Mouse (Mus musculus) left cerebral cortex, adult 2 months (tissue): ENCODE data around the gene Slc2a9. TPM values are rescaled to one million over a fixed set of nuclear protein-coding genes. Genes with fewer than 3 reads are reported as not detected.

Source experiments
- DNase-seq, 2 experiments: peaks; one replicate each; pipeline ENCODE4 v3.0.0; 2021 to 2022; ENCODE audit warnings: low spot score in 2 of 2, mixed read lengths in 1 of 2; ENCODE audit errors: extremely low spot score in 1 of 2
- H3K27ac ChIP-seq: fragments of 200-600 bp; 2 replicates; pipeline ENCODE4 v1.8.1; 2022
- H3K4me3 ChIP-seq: fragments of 200-600 bp; 2 replicates; pipeline ENCODE4 v1.8.1; 2022
- CTCF ChIP-seq: fragments of 200-600 bp; IDR thresholded peaks from 2 replicates; pipeline ENCODE4 v1.8.1; 2022; ENCODE audit warnings: antibody characterized with exemption, mild to moderate bottlenecking, moderate library complexity
- intact Hi-C: fragments of 180-260 bp; cut with DNase I; formaldehyde crosslinking; loops from one replicate; pipeline ENCODE4 v1.15.1; 2025
- total RNA-seq, 2 experiments: library from RNA; stranded (reverse); gene quantifications; 2 replicates each; pipeline ENCODE4 v1.2.3; 2021

Gene Slc2a9
- total RNA-seq, 2 experiments from 2014 or later, result 0.37 to 0.95 TPM

- Histone ChIP-seq H3K4me3 (no peak overlapping the region), H3K27ac (no peak overlapping the region)
- TF ChIP-seq CTCF, result no peak
- intact Hi-C loops, result no loop called here
- peak in 1 of 2 experiments; percentile 3 for DNase-seq
These were observed 52.0 kb downstream of the Slc2a9 start for GRCm38 (mm10) chr5:38450936-38451335.

DNA sequence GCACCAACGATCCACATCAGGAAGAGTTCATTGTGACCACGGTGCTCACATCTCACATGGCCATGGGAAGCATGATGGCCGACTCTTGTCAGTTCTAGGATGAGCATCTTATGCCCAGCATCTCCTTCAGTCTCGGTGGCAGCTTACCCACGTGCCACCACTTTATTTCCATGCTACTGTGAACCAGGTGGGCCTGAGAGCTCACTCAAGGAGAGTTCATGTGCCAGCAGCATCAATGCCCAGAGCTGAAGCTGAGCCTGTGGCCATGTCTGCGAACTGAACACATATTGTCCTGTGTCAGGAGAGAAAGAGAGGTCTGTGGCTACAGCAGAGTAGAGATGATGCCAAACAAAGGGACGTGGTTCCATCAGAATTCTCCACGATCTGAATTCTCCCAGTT lies 53.3 kb downstream of the Slc2a9 start:
- no peak for TF ChIP-seq CTCF
- Histone ChIP-seq H3K4me3 (no peak overlapping the region), H3K27ac (no peak overlapping the region)
- DNase-seq, result peak in 1 of 2 experiments; percentile 6
- intact Hi-C loops, result no loop called here

DNA sequence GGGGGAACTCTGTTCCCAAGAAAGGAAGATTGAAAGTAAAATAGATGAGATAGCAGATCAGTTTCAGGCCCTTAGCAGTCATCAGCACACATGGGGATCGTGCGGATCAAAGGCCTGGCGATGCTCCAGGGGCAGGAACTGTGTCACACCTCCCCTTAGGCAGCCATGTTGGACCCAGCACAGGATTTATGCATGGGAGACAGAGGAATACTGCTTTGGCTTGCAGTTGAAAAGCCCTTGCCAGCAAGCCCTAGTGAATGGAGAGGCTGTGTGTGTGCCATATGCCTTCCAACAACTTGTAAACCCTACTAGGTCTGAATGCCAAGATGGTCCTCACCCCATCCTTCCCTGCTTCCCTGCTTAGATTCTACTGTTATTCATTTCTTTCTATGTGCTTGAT lies 54.8 kb downstream of the Slc2a9 start:
- intact Hi-C loops, result no loop called here
- Histone ChIP-seq H3K27ac (no peak overlapping the region), H3K4me3 (no peak overlapping the region)
- TF ChIP-seq CTCF, result no peak
- DNase-seq, result no peak

- Histone ChIP-seq H3K27ac (no peak overlapping the region; the same call in 1 of the 2 replicates), H3K4me3 (no peak overlapping the region)
- intact Hi-C loops, result no loop called here
- peak; percentile 3; the same call in 1 of the 2 replicates for TF ChIP-seq CTCF
- no peak for DNase-seq
These were observed 56.5 kb downstream of the Slc2a9 start for GRCm38 (mm10) chr5:38446316-38446975.

DNA sequence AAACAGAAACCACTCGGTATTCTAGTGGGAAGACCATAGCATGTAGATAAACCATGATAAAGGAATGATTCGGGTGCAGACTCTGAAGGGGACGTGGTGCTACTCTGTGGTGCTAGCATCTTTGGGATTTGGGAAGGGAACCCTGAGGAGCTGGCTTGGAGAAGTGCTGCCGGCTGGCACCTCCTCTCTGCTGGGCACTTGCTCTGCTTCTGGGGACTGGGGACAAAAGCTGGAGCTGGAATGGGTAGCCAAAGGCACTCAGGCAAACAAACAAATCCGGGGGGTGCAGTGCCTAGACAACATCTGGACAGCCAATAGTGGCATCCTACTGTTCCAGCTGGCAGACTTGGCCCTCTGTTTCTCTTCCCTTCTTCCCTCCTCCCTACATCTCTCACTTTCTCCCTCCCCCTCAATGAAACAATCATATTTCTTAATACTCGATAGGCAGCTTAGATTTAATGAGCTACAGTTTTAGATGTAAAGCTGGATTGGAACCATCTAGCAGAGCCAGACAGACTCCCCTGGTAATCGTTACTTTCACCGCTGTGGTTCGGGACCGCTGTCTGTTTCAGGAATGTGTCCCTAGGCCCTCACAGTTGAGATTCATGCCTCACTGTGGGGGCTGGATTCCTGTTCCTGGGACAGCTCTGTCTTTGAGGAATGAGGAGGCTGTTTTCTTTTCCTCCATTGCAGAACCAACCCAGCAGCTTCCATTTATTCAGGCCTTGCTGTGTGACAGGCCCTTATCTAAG lies 61.7 kb downstream of the Slc2a9 start:
- no peak for DNase-seq
- Histone ChIP-seq H3K4me3 (no peak overlapping the region), H3K27ac (no peak overlapping the region)
- intact Hi-C loops, result loop anchor here (5.0 kb wide), 1 partner anchor 84 kb away; no protein-coding TSS in a partner anchor
- TF ChIP-seq CTCF, result no peak

- DNase-seq, result peak in 1 of 2 experiments; percentile 50
- H3K4me3 ChIP-seq, result no peak overlapping the region
- TF ChIP-seq CTCF, result no peak
- intact Hi-C loops, result loop anchor here (5.0 kb wide), 1 partner anchor 83 kb away; no protein-coding TSS in a partner anchor
- no peak overlapping the region for H3K27ac ChIP-seq
These were observed 62.5 kb downstream of the Slc2a9 start for GRCm38 (mm10) chr5:38440252-38441005.

- intact Hi-C loops, result no loop called here
- H3K27ac ChIP-seq, result no peak overlapping the region
- H3K4me3 ChIP-seq, result no peak overlapping the region
- peak; percentile 4 for TF ChIP-seq CTCF
- DNase-seq, result no peak
These were observed 66.3 kb downstream of the Slc2a9 start for GRCm38 (mm10) chr5:38436681-38437080.

DNA sequence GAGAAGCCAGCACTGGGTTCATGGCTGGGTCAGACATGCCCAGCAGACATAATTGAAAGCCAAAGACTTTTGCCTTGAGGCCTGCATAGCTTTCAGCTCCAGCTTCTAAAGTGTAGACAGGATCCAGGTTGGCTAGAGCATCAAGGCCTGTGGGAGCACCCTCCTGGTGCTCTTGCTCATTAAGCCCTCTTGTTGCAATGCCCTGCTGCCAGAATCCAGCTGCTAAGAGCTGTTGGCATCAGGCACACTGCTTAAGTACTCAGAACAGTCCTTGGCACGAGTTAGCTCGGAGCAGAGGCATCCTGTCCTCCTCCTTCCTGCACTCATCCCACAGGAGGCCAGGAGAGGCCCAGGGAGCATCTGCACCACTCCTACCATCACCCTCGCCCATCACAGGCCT lies 68.1 kb downstream of the Slc2a9 start:
- intact Hi-C loops, result no loop called here
- Histone ChIP-seq H3K27ac (no peak overlapping the region), H3K4me3 (no peak overlapping the region)
- no peak for DNase-seq
- no peak for TF ChIP-seq CTCF

- intact Hi-C loops, result no loop called here
- TF ChIP-seq CTCF, result no peak
- Histone ChIP-seq H3K27ac (no peak overlapping the region), H3K4me3 (no peak overlapping the region)
- DNase-seq, result no peak
These were observed 71.7 kb downstream of the Slc2a9 start for GRCm38 (mm10) chr5:38431201-38431600.

- intact Hi-C loops, result no loop called here
- no peak for TF ChIP-seq CTCF
- Histone ChIP-seq H3K4me3 (no peak overlapping the region), H3K27ac (no peak overlapping the region)
- no peak for DNase-seq
These were observed 73.8 kb downstream of the Slc2a9 start for GRCm38 (mm10) chr5:38429106-38429505.

DNA sequence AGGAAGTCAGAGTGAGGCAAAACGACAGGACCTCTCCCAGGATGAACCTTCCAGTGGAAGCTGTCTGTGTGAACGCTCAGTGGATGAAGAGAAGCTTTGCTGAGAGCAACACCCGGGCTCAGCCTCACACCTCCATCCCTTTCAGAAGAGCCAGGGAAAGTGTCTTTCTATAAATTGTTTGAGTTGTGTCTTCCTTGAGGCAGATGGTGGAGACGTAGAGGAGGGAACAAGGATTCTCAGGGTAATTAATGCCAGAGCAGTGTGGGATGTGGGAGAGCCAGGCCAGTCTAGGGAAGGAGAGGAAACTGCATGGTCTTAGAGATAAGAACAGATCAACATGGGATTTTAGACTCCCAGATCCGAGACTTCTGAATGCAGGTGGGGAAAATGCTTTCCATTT lies 75.2 kb downstream of the Slc2a9 start:
- intact Hi-C loops, result no loop called here

GRCm38 (mm10) chr5:38425569-38425968 lies 77.4 kb downstream of the Slc2a9 start:
- H3K4me3 ChIP-seq, result no peak overlapping the region
- no peak for DNase-seq
- intact Hi-C loops, result no loop called here
- no peak overlapping the region for H3K27ac ChIP-seq
- TF ChIP-seq CTCF, result no peak

More for the DNA sequence above, 75.2 kb downstream of the Slc2a9 start:
- no peak overlapping the region for H3K4me3 ChIP-seq
- DNase-seq, result no peak
- TF ChIP-seq CTCF, result no peak
- no peak overlapping the region for H3K27ac ChIP-seq
